Mouse (Mus musculus) heart, embryonic 14.5 days (tissue): Measurements from ENCODE around the gene F12. TPM values are rescaled to one million over a fixed set of nuclear protein-coding genes. Genes with fewer than 3 reads are reported as not detected.

Experiments used
- ATAC-seq: fragments of 200-750 bp; cut with Nextera tagmentation; 2 replicates; pipeline ENCODE4 v1.8.0; 2017; ENCODE audit warnings: low read depth, moderate TSS enrichment; ENCODE audit not compliant: insufficient number of reproducible peaks, insufficient read depth, low FRiP score
- H3K27ac ChIP-seq, 2 experiments: fragments of 200-500 bp in 1 of 2; fragments of 300-500 bp in 1 of 2; sonication (generic) in 1 of 2; replicated peaks in 1 of 2; 2 replicates each; pipeline ENCODE4 v1.5.1; 2012 to 2014; ENCODE audit warnings: low read depth in 2 of 2, low read length in 2 of 2, control low read depth in 1 of 2, mild to moderate bottlenecking in 1 of 2, mixed read lengths in 1 of 2; ENCODE audit not compliant: control insufficient read depth in 1 of 2, insufficient read depth in 1 of 2
- H3K27me3 ChIP-seq: fragments of 300-500 bp; sonication (generic); 2 replicates; pipeline ENCODE4 v1.6.1; 2014; ENCODE audit warnings: mild to moderate bottlenecking, low read length, control low read depth; ENCODE audit not compliant: control insufficient read depth, insufficient read depth
- H3K36me3 ChIP-seq: fragments of 300-500 bp; sonication (generic); 2 replicates; pipeline ENCODE4 v1.6.1; 2014; ENCODE audit warnings: mild to moderate bottlenecking, control low read depth, low read length, mixed read lengths; ENCODE audit not compliant: control insufficient read depth, insufficient read depth
- H3K4me1 ChIP-seq, 2 experiments: fragments of 200-500 bp in 1 of 2; fragments of 300-500 bp in 1 of 2; sonication (generic) in 1 of 2; 2 replicates each; pipeline ENCODE4 v1.6.1; 2012 to 2014; ENCODE audit warnings: low read length in 2 of 2, control low read depth in 1 of 2, mixed read lengths in 1 of 2; ENCODE audit not compliant: control insufficient read depth in 2 of 2, insufficient read depth in 2 of 2
- H3K4me2 ChIP-seq: fragments of 300-500 bp; sonication (generic); 2 replicates; pipeline ENCODE4 v1.6.1; 2014; ENCODE audit warnings: mild to moderate bottlenecking, low read length
- H3K4me3 ChIP-seq, 2 experiments: fragments of 200-500 bp in 1 of 2; fragments of 300-500 bp in 1 of 2; sonication (generic) in 1 of 2; 2 replicates each; pipeline ENCODE4 v1.5.1; 2012 to 2014; ENCODE audit warnings: low read length in 2 of 2, mild to moderate bottlenecking in 2 of 2, control low read depth in 1 of 2, low read depth in 1 of 2, moderate library complexity in 1 of 2; ENCODE audit not compliant: control insufficient read depth in 1 of 2, insufficient read depth in 1 of 2
- H3K9ac ChIP-seq: fragments of 300-500 bp; sonication (generic); 2 replicates; pipeline ENCODE4 v1.6.1; 2014; ENCODE audit warnings: mild to moderate bottlenecking, low read length
- H3K9me3 ChIP-seq: fragments of 300-500 bp; sonication (generic); 2 replicates; pipeline ENCODE4 v1.6.1; 2016; ENCODE audit warnings: low read length, control low read depth; ENCODE audit not compliant: control insufficient read depth
- WGBS: fragments of 180-500 bp; shearing (Covaris S2); extraction: QIAGEN DNeasy Blood & Tissue Kit; methylation state at CpG from one replicate; pipeline ENCODE4 v1.1.7; 2014; 5-methylcytosine and 5-hydroxymethylcytosine counted together
- polyA plus RNA-seq: library from polyadenylated mRNA; unstranded; fragments of >200 nt; fragmentation: Nextera tagmentation; extraction: Ambion mirVana; gene quantifications from 2 replicates; pipeline ENCODE4 v1.2.1, GENCODE M21; 2014

F12 gene
- polyA plus RNA-seq, 1 experiment from 2014 or later, result not detected

DNA sequence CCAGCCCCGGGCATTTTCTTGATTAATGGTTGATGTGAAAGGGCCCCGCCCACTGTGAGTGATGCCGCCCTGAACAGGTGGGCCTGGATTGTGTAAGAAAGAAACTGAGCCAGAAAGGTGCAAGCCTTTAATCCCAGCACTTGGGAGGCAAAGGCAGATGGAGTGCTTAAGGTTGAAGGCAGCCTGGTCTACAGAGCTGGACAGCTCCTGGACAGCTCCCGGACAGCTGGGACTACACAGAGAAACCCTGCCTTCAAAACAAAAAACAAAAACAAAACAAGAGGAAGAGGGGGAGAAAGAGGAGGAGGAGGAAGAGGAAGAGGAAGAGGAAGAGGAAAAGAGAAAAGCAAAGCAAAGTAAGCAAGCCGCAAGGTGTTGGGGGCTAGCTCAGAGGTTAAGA lies 7.5 kb downstream of the F12 start:
- Histone ChIP-seq H3K9me3 (no peaks in the 10 kb centered on the region), H3K36me3 (no peaks in the 10 kb centered on the region), H3K9ac (no peak overlapping the region), H3K4me1 (peaks cover 0 to 7% of the 10 kb centered on the region in 2 experiments; a peak in 2 of 4 replicates), H3K4me2 (no peak overlapping the region), H3K4me3 (no peak overlapping the region), H3K27me3 (peaks cover 69% of the 10 kb centered on the region), H3K27ac (no peak overlapping the region)
- ATAC-seq, result no peak
- WGBS, result 68% methylated on average over 5 of the region's 5 CpGs

DNA sequence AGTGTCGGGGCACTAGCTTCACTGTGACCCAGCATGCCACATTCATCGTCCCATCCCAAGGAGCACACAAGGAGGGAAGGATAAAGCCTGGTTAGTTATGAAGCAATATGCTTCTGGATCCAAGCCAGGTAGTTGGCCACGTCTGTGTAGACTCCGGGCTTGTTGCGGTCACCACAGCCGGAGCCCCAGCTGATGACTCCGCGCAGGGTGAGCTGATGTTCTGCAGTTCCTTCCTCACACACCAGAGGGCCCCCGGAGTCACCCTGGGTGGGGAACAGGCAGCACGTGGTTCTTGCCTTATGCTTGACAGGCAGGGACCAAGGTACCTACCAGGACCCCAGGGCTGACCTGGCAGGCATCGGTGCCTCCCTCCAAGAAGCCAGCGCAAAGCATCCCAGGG lies 8.6 kb downstream of the F12 start:
- Histone ChIP-seq H3K4me1 (peaks cover 0 to 7% of the 10 kb centered on the region in 2 experiments; a peak in 2 of 4 replicates), H3K27me3 (peaks cover 81% of the 10 kb centered on the region), H3K27ac (no peak overlapping the region), H3K9me3 (no peaks in the 10 kb centered on the region), H3K9ac (no peak overlapping the region), H3K4me2 (no peak overlapping the region), H3K36me3 (no peaks in the 10 kb centered on the region), H3K4me3 (no peak overlapping the region)
- 11% methylated on average over 12 of the region's 12 CpGs for WGBS
- no peak for ATAC-seq

GRCm38 (mm10) chr13:55414743-55415380 lies 11.7 kb downstream of the F12 start, which contains the start of gene Pfn3:
Gene Pfn3 (minus strand): TSS chr13:55415232.
- H3K4me2 ChIP-seq, result peak within 1 kb of the TSS; percentile 53
- H3K27ac ChIP-seq, result no peak within 1 kb of the TSS
- peak within 1 kb of the TSS; percentile 22 to 28 for H3K4me3 ChIP-seq
- H3K36me3 ChIP-seq, result no peaks in the 10 kb centered on the region
- H3K9me3 ChIP-seq, result no peaks in the 10 kb centered on the region
- ATAC-seq, result no peak
- WGBS, result 7% methylated on average over 41 of the region's 41 CpGs
- peaks cover 72% of the 10 kb centered on the region for H3K27me3 ChIP-seq
- H3K9ac ChIP-seq, result 0 out of 2 replicates have a peak within 1 kb of the TSS, but pooled peaks have one; percentile 3
- H3K4me1 ChIP-seq, result peaks cover 0 to 5% of the 10 kb centered on the region in 2 experiments; a peak in 1 of 4 replicates

- H3K9me3 ChIP-seq, result no peaks in the 10 kb centered on the region
- H3K4me3 ChIP-seq, result no peak overlapping the region
- no peak overlapping the region for H3K9ac ChIP-seq
- 72% methylated on average over 12 of the region's 12 CpGs for WGBS
- no peak overlapping the region for H3K27ac ChIP-seq
- H3K4me1 ChIP-seq, result peaks cover 0 to 5% of the 10 kb centered on the region in 2 experiments; a peak in 1 of 4 replicates
- ATAC-seq, result no peak
- H3K36me3 ChIP-seq, result no peaks in the 10 kb centered on the region
- H3K4me2 ChIP-seq, result no peak overlapping the region
- peaks cover 66% of the 10 kb centered on the region for H3K27me3 ChIP-seq
These were observed 13.3 kb downstream of the F12 start for GRCm38 (mm10) chr13:55413333-55413732.

- H3K4me2 ChIP-seq, result no peak overlapping the region
- no peak for ATAC-seq
- H3K9ac ChIP-seq, result no peak overlapping the region
- H3K4me3 ChIP-seq, result no peak overlapping the region
- no peaks in the 10 kb centered on the region for H3K9me3 ChIP-seq
- H3K27me3 ChIP-seq, result peaks cover 67% of the 10 kb centered on the region
- no peak overlapping the region for H3K27ac ChIP-seq
- WGBS, result 78% methylated on average over 13 of the region's 13 CpGs
- H3K36me3 ChIP-seq, result no peaks in the 10 kb centered on the region
- H3K4me1 ChIP-seq, result peaks cover 0 to 5% of the 10 kb centered on the region in 2 experiments; a peak in 1 of 4 replicates
These were observed 13.8 kb downstream of the F12 start for GRCm38 (mm10) chr13:55412643-55413307.

- ATAC-seq, result no peak
- H3K9me3 ChIP-seq, result no peaks in the 10 kb centered on the region
- no peak overlapping the region for H3K9ac ChIP-seq
- H3K36me3 ChIP-seq, result no peaks in the 10 kb centered on the region
- H3K4me3 ChIP-seq, result no peak overlapping the region
- peaks cover 61% of the 10 kb centered on the region for H3K27me3 ChIP-seq
- WGBS, result 62% methylated on average over 7 of the region's 7 CpGs
- H3K4me2 ChIP-seq, result no peak overlapping the region
- H3K27ac ChIP-seq, result no peak overlapping the region
- peaks cover 0 to 5% of the 10 kb centered on the region in 2 experiments; a peak in 1 of 4 replicates for H3K4me1 ChIP-seq
These were observed 14.8 kb downstream of the F12 start for GRCm38 (mm10) chr13:55411826-55412225.

DNA sequence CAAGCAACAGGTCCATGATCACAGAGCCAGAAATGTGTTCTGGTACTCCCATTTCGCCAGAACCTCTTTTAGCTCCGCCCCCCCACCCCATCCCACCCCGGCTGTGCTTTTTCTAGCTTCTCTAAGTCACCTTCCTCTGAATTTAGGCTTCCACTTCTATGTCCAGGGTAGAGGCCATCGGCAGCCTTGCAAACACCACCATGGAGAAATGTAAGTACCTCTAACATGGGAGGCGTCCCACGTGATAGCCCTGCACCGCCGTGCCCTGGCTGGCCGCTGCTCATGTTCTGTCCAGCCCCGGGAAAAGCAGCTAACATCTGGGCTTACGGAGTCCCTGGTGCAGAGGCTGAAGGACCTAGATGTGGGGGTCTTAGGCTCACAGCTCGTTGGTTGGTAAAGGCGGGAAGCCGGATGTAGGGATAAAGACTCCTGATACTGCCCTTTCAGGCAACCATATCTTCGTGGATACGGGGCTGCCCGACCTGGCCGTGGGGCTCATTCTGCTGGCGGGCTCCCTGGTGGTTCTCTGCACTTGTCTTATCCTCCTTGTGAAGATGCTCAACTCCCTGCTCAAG lies 18.0 kb downstream of the F12 start:
- WGBS, result 75% methylated on average over 19 of the region's 19 CpGs
- peaks cover 53% of the 10 kb centered on the region for H3K27me3 ChIP-seq
- no peaks in the 10 kb centered on the region for H3K9me3 ChIP-seq

More for the DNA sequence above, 18.0 kb downstream of the F12 start:
- H3K9ac ChIP-seq, result no peak overlapping the region
- ATAC-seq, result no peak
- H3K4me2 ChIP-seq, result no peak overlapping the region
- H3K4me1 ChIP-seq, result no peaks in the 10 kb centered on the region
- H3K27ac ChIP-seq, result no peak overlapping the region
- H3K4me3 ChIP-seq, result no peak overlapping the region
- no peaks in the 10 kb centered on the region for H3K36me3 ChIP-seq
